Mouse (Mus musculus) hematopoietic stem cell, adult 5-6 weeks (primary cell): ENCODE data around the gene Fap. TPM values are rescaled to one million over a fixed set of nuclear protein-coding genes. Genes with fewer than 3 reads are reported as not detected.

ENCODE experiments used
- ATAC-seq, 2 experiments: fragments of 125-278 bp in 1 of 2; replicated peaks in 1 of 2; 2 replicates each; pipeline ENCODE4 v1.8.0; 2016 to 2017; ENCODE audit warnings: inconsistent platforms in 2 of 2, mild to moderate bottlenecking in 2 of 2, moderate number of reproducible peaks in 2 of 2, low read depth in 1 of 2, moderate TSS enrichment in 1 of 2; ENCODE audit not compliant: low FRiP score in 2 of 2, poor library complexity in 2 of 2, severe bottlenecking in 2 of 2, insufficient read depth in 1 of 2, low TSS enrichment in 1 of 2
- total RNA-seq: library from RNA; stranded (forward); fragments of 172-1452, 232-1000 nt; gene quantifications from 2 replicates; pipeline ENCODE4 v1.2.3, GENCODE M21; 2017

Fap gene
- total RNA-seq, 1 experiment from 2014 or later: 13.9 TPM

DNA sequence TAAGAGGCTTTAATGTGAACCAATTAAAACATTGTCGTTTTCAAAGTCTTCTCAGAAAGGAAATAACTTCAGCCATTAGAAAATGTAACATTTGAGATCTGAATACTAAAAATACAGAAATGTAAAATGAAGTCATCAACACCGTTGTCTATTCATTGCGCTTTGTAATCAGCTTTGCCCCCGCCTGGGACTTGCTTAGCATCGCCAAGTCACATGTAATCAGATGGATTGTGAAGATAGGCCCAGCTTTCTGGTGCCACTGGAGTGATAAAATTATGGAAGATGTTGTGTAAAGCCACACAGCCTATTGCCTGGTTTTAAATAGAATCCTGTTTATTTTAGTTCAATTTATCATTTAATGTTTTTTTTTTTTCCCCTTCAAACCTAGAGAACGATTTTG is 84.0 kb downstream of the Fap start:
- no peak for ATAC-seq

DNA sequence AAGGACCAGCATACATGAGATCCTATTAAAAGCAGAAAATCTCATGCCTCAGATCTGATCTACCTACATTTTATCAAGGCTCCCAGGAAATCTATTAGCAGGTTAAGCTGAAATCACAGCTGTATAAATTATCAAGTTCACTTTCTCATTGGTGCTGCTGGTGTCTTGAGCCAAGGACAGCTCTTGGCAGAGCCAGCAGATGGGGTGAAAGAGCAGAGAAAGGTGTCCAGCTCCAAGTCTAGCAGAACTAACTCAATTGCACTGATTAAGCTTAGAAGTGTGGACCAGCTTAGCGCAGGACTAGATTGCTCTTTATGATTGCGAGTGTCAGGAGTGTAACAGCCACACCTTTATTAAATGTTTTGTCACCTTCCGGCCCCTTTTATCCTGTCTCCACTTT is 89.0 kb downstream of the Fap start:
- ATAC-seq: peak in 1 of 2 experiments; percentile 53; a peak in 1 of 4 replicates

DNA sequence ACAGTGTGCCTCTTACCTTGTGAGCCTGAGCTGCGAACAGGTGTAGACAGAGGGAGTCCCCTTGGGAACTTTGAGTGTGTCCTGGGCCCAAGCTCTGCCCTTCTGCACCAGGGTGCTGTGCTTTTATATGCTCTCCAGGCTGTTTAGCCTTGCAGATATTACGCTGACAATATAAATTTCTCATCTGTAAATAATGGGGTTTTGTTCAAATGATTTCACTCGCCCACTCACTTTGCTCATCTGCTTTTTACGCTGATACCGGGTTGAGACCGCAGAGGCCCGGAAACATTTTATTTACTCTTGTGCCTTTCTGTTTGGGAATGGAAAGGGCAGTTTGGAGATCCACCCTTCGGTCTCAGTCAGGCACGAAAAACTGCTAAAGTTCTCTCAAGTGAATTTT is 90.3 kb downstream of the Fap start, which contains the start of gene Gcg:
TSS of gene Gcg (minus strand) at position 101 of the 400 bp plus-strand sequence.
- no peak for ATAC-seq

DNA sequence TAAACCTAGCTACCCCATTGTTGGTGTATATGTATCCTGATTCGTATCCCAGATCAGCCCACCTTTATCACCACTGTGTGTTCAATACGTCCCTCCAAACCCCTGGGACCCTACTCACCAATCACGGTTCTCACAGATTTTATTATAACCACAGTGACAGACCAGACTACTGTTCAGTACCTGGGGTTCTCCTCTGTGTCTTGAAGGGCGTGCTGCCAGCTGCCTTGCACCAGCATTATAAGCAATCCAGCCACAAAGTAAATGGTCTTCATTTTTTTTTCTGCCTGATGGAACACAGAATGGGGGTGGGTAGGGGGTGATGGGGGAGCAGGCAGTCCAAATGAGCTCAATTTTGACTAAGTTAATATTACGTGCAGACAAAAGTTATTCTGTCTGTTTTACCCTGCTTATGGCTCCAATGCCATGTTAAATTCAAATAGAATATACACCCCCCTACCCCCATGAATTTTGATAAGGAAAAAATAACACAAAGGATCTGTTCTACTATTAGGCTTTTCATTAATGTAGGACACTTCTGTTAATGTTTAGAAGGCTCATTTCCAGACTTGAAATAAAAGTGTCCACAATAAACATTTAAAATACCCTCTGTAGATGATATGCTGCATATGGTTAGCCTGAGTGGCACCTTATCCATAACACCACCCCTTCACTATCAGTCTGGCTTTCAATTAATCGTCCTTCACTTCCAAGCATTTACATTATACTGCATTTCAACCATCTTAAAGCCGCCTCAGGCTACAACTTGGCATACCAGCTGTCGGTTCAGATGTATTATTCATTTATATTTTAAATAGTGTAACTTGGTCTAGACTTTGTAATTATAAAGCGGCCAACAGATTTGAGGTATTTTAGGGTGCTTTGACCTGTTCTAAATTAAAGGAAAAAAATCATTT is 93.3 kb downstream of the Fap start:
- ATAC-seq: no peak

DNA sequence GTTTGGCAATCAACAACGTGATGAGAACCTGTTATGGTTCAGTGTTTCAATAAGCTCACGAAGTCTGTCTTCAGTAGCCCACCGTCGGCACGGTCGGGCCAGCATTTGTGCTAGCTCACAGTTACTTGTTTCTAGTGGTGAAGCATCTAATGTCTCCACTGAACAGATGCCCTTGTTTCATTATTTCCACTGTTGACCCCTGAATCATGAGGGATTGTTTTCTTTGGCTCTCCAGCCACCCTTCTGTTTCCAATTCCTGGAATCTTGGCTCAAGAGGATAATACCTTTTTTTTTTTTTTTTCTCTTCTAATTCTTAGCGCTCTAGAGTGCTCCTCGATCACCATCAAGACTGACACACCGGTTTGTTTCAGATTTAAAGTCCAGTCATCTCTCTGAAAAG is 104.3 kb downstream of the Fap start:
- ATAC-seq: no peak

DNA sequence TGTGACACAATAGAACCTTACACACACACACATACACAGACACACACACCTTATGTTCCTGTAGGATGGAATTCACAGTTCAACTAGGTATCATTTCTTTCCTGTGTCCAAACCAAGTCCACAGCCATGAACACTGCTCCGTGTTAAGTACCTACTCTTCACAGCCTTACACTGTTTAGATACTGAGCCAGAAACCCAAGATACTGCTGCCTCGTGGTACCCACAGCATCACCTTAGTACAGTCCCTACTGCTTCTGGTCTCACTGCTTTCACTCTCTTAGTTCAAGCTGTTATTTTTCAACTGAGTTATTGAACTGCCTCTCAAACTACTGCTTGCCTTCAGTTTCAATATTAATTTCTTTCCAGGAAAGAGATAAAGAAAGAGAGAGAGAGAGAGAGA is 110.6 kb downstream of the Fap start:
- no peak for ATAC-seq

DNA sequence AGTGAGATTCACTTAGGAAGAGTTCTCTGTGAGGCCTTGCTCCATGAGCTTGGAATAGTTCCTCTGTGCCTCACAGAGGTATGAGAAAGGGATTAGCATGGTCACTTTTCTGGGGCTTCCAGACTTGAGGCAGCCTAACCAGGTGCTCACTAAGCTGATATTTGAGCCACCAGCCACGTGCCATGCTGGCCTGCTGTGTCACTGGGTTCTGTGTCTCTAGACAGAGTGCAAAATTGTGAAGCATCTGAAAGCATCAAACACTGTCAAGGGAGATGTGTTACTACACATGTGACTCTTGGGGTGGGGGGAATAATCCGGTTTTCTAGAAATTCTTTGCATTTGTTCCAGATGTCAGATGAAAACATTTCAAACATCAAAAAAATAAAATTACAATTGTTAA is 111.7 kb downstream of the Fap start:
- ATAC-seq: no peak

DNA sequence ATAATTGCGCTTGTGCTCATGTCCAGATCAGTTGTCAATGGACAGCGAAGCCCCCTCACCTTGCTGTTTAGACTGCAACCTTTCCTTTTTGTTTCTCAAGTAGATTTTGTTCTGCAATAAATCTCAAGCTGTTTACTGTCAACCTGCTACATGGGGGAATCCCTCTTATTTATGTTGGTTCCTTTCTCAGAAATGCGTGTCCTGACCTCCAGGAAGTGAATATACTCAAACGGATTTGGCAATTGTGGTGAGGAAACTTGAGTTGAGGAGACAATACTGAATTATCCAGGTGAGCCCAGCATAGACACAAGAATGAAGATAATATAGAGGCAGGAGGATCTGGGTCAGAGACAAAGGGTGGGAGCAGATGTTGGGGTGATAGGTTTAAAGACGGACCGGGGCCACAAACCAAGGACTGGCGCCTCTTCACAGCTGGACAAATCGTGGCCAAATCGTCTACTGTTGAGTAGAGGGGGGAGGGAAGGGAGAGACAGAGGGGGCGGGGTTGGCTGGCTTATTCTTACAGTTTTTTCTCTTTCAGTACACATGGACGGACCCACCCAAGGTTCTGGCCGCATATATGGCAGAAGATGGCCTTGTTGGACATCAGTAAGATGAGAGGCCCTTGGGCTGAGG is 112.9 kb downstream of the Fap start:
- ATAC-seq: 0 out of 4 replicates have a peak, but pooled peaks of 1 of the 2 experiments have one; percentile 8

DNA sequence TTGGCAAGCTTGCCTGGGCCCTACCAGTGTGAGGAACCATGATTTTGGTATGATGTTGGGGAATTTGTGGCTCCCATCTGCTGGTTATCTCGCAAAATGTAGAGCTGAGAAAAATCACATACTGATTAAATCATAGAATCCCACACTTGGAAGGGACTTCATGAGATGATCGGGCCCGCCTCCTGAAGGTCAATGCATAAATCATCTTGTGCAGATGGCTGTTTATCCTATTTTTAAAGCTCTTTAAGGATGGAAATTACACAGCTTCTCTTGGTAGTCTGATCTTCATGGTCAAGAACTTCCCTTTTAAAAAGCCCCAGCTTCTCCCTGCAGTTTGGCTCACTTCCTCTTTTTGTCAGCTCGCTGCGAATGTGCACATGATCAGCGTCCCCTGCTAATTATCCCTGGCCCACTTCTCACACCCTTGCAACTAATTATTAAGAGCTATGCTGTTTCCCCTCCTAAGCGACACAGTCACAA is 113.6 kb downstream of the Fap start:
- ATAC-seq: peak; percentile 95 to 96

DNA sequence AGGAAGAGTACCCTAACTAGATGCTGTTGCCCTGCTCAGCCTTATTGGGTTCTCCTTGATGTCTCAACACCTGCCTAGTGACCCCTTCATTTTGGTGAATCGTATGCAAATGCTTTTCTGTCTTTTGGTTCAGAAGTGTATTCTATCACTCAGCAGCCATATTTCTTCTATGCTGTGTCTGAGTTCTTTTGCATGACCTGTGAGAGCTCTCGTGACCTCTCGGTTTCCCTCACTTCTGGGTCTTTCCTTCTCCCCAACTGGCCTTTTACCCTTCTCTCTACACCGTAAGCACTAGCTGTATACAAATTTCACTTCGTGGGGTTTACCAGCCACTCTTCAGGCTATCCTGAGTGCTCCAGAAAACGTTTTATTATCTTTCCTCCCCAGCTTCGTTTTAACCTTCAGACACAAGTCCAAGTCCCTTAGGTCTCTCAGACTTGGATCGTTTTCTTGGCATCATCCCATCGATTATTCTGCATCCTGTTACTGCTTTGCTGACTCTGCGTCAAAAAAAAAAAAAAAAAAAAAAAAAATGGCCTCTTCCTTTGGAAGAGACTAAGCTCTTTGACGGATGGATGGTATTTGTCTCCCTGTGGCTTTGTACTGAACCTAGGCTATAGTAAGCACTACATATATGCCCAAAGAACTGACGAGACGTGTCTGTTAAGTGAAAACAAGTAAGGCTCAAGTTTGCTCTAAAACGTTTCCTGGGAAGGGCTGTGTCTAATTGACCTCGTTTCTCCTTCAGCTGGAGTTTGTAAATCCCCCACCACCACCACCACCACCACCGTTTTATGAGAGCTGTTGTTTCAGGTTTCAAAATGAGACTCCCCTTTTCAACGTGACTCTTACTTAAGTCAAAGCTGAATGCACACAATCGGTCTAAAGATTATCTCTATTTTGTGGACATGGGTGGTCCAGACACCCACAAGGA is 114.4 kb downstream of the Fap start:
- ATAC-seq: no peak

DNA sequence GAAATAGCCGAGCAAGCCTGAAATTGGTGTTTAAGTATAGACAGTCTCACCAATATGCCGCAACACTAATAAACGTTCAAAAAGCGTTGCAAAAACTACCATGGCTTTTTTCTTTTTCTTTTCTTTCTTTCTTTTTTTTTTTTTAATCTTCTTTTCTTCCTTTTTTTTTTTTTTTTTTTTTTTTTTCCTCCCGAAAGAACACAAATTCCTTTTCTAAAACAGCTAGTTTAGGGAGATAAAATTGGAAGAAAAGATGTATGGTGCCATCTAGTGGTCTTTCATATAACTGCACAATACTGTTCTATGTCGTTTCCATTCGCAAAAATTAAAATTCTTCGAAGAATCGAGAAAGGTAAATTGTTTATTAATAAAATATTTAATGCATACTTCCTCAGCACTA is 115.8 kb downstream of the Fap start:
- no peak for ATAC-seq

DNA sequence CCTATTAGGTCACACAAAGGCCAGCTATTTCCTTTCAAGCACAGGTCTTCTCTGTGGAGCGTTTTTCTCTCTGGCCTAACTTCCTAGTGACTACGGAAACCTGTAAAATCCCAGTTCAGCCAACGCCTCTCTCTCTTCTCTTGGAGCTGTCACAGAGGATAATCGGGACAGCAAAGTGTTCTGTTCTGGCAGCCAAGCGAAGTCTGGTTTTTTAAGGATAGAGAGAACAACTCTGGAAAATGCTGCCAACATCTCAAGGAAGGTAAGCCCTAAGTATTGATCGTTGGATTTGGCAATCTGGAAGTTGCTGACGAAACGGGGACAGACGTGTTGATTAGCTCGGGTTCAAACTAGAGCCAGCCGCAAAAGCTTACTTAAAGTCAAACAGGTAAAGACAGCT is 118.9 kb downstream of the Fap start:
- no peak for ATAC-seq

DNA sequence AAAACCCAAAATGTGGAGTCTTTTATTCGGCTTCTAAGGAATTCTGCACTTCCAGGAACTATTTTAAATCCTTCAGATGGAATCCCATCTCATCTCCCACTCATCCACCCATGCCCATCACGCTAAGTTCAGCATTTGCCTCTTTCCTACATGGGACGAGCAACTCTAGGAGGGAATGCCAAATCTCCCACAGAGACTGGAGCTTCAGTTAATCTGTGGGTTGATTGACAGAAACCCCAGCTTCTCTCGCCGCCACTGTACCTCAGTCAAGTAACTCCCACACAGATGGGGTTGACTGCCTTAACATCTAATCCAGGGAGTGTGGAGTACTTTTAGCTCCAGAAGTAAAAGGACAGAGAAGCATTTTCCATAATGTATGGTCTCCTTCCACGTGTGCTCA is 119.8 kb downstream of the Fap start:
- no peak for ATAC-seq

Other genes with a start within 250 kb of the Fap start
- gene Dpp4, start 161.8 kb downstream of the Fap start, total RNA-seq: 31.4 and 39.2 TPM in 2 replicates
- not detected in 2 replicates for gene Gcg, start 90.4 kb downstream of the Fap start, total RNA-seq
- 41.0 and 42.6 TPM in 2 replicates for gene Ifih1, start 72.2 kb upstream of the Fap start, total RNA-seq
- gene Gca, start 90.2 kb upstream of the Fap start, total RNA-seq: 7.3 and 22.6 TPM in 2 replicates